Mouse (Mus musculus) neural tube, embryonic 15.5 days (tissue): ENCODE results near the gene Kirrel3. TPM values are rescaled to one million over a fixed set of nuclear protein-coding genes. Genes with fewer than 3 reads are reported as not detected.

ENCODE experiments used
- ATAC-seq: fragments of 200-750 bp; cut with Nextera tagmentation; 2 replicates; pipeline ENCODE4 v1.8.0; 2017; ENCODE audit warnings: mild to moderate bottlenecking, moderate TSS enrichment, moderate library complexity; ENCODE audit not compliant: low FRiP score
- H3K27ac ChIP-seq: fragments of 300-500 bp; sonication (generic); replicated peaks from 2 replicates; pipeline ENCODE4 v1.5.1; 2015; ENCODE audit warnings: mild to moderate bottlenecking, inconsistent platforms
- H3K27me3 ChIP-seq: fragments of 300-500 bp; sonication (generic); replicated peaks from 2 replicates; pipeline ENCODE4 v1.6.1; 2015; ENCODE audit warnings: inconsistent platforms
- H3K36me3 ChIP-seq: fragments of 300-500 bp; sonication (generic); 2 replicates; pipeline ENCODE4 v1.6.1; 2015; ENCODE audit warnings: inconsistent platforms
- H3K4me1 ChIP-seq: fragments of 300-500 bp; sonication (generic); 2 replicates; pipeline ENCODE4 v1.6.1; 2015; ENCODE audit warnings: inconsistent platforms
- H3K4me2 ChIP-seq: fragments of 300-500 bp; sonication (generic); 2 replicates; pipeline ENCODE4 v1.6.1; 2015; ENCODE audit warnings: inconsistent platforms, mild to moderate bottlenecking, moderate library complexity
- H3K4me3 ChIP-seq: fragments of 300-500 bp; sonication (generic); replicated peaks from 2 replicates; pipeline ENCODE4 v1.5.1; 2015; ENCODE audit warnings: mild to moderate bottlenecking, inconsistent platforms
- H3K9ac ChIP-seq: fragments of 300-500 bp; sonication (generic); replicated peaks from 2 replicates; pipeline ENCODE4 v1.6.1; 2015; ENCODE audit warnings: mild to moderate bottlenecking, inconsistent platforms
- H3K9me3 ChIP-seq: fragments of 300-500 bp; sonication (generic); replicated peaks from 2 replicates; pipeline ENCODE4 v1.6.1; 2016; ENCODE audit warnings: inconsistent platforms
- WGBS: fragments of 180-500 bp; shearing (Covaris S2); methylation state at CpG from one replicate; pipeline ENCODE4 v1.1.7; 2015; ENCODE audit warnings: mixed read lengths; 5-methylcytosine and 5-hydroxymethylcytosine counted together
- polyA plus RNA-seq: library from polyadenylated mRNA; unstranded; fragments of >200 nt; fragmentation: Nextera tagmentation; extraction: Ambion mirVana; gene quantifications from 2 replicates; pipeline ENCODE4 v1.2.1, GENCODE M21; 2015

The Kirrel3 gene
- polyA plus RNA-seq, 1 experiment from 2014 or later, result 43.7 TPM

DNA sequence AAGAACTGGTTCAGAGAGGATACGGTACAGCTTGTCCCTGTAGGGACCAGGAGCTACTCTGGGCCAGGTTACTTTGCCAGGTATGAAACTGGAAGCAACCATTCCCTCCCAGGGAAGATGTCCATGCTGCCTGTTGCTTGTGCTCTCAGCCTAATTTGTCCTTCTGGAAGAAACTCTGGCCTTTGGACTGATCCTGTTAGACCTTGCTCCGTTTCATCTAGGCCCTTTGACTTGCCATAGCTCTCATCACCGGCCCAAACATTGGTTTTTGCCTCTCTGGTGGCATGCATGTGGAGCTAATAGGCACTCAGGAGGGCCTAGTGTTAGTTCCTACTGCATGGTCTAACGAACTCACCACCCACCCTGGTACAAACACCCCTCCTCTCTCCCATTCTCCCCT is 88.2 kb downstream of the Kirrel3 start:
- Histone ChIP-seq H3K27ac (no peak overlapping the region), H3K4me3 (no peak overlapping the region), H3K9me3 (no peaks in the 10 kb centered on the region), H3K4me1 (peaks cover 4% of the 10 kb centered on the region), H3K36me3 (no peaks in the 10 kb centered on the region), H3K4me2 (no peak overlapping the region), H3K9ac (no peak overlapping the region), H3K27me3 (no peaks in the 10 kb centered on the region)
- ATAC-seq, result no peak
- 86% methylated on average over 4 of the region's 4 CpGs for whole genome bisulfite sequencing

GRCm38 (mm10) chr9:34574611-34575010 is 88.9 kb downstream of the Kirrel3 start:
- H3K27me3 ChIP-seq, result no peaks in the 10 kb centered on the region
- no peaks in the 10 kb centered on the region for H3K36me3 ChIP-seq
- WGBS, result 84% methylated on average over 6 of the region's 6 CpGs
- peaks cover 8% of the 10 kb centered on the region for H3K4me1 ChIP-seq
- H3K9ac ChIP-seq, result no peak overlapping the region
- H3K9me3 ChIP-seq, result no peaks in the 10 kb centered on the region
- no peak overlapping the region for H3K4me3 ChIP-seq
- H3K4me2 ChIP-seq, result no peak overlapping the region
- ATAC-seq, result no peak
- no peak overlapping the region for H3K27ac ChIP-seq

- H3K27ac ChIP-seq, result no peak overlapping the region
- WGBS, result 84% methylated on average over 6 of the region's 6 CpGs
- ATAC-seq, result no peak
- H3K36me3 ChIP-seq, result no peaks in the 10 kb centered on the region
- H3K4me1 ChIP-seq, result peaks cover 8% of the 10 kb centered on the region
- H3K4me2 ChIP-seq, result no peak overlapping the region
- H3K9ac ChIP-seq, result no peak overlapping the region
- H3K4me3 ChIP-seq, result no peak overlapping the region
- no peaks in the 10 kb centered on the region for H3K9me3 ChIP-seq
- no peaks in the 10 kb centered on the region for H3K27me3 ChIP-seq
Measured at GRCm38 (mm10) chr9:34579174-34579573, 93.5 kb downstream of the Kirrel3 start.

DNA sequence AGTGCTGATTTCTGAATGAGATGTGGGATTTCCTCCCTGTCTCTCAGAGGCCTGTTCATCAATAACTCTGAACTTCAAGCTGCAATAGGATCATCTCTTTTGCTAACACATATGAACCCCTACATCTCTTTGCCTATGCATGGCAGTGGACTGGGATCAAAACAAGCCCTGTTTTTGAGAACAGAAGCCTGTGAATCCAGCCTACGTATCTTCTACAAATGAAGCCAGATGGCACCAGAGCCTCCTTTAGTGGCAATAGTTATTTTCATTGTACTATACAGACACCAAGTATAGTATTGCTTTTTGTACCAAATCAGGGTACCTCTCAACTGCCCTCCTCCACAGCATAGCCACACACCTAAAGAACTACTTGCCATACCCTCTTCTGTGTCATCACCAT is 94.4 kb downstream of the Kirrel3 start:
- H3K4me3 ChIP-seq, result no peak overlapping the region

DNA sequence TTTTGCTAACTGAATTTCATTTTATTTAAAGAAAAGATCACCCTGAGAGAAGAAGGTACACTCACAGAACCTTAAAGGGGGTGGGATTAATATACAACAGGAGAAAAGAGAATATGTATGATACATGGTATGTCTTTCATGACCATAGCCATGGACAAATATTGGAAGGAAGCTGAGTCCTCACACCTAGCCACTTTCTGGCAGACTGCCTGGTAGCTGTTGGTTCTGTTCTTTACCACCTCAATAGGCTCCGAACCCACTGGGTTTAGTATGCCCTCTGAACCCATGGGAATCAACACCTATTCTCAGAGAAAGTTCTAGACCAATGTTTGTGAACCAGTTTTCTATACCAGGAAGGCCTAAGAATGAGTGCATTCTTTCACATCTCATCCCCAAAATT is 96.8 kb downstream of the Kirrel3 start:
- no peaks in the 10 kb centered on the region for H3K9me3 ChIP-seq
- WGBS, result 91% methylated on average over 1 of the region's 1 CpGs
- ATAC-seq, result no peak
- no peaks in the 10 kb centered on the region for H3K36me3 ChIP-seq
- no peak overlapping the region for H3K4me3 ChIP-seq
- H3K27me3 ChIP-seq, result no peaks in the 10 kb centered on the region
- H3K4me2 ChIP-seq, result no peak overlapping the region
- peaks cover 11% of the 10 kb centered on the region for H3K4me1 ChIP-seq
- no peak overlapping the region for H3K9ac ChIP-seq
- H3K27ac ChIP-seq, result no peak overlapping the region

More for the DNA sequence above, 94.4 kb downstream of the Kirrel3 start:
- H3K4me1 ChIP-seq, result peaks cover 8% of the 10 kb centered on the region
- no peaks in the 10 kb centered on the region for H3K27me3 ChIP-seq
- no peak overlapping the region for H3K4me2 ChIP-seq
- H3K36me3 ChIP-seq, result no peaks in the 10 kb centered on the region
- no peaks in the 10 kb centered on the region for H3K9me3 ChIP-seq
- no peak overlapping the region for H3K9ac ChIP-seq
- H3K27ac ChIP-seq, result no peak overlapping the region
- no peak for ATAC-seq
- 70% methylated on average over 1 of the region's 1 CpGs for WGBS

DNA sequence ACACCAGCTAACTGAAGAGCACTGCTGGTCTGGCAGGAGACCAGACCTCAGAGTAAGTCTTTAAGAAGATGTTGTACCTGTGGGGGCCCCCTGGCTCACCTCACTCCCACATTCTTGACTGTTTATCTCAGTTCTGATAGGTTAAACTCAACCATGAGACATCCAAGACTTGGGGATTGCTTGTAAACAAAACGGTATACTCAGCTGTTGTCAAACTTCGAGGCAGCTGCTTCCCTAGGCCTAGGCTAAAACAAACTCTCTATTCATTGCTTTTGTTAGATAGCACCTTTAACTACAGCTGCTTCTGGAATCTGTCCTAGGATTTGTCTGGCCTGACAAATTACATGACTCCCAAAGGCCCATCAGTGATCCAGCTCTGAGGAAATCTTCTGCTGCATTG is 99.8 kb downstream of the Kirrel3 start:
- Histone ChIP-seq H3K9ac (no peak overlapping the region), H3K27me3 (no peaks in the 10 kb centered on the region), H3K4me1 (peaks cover 9% of the 10 kb centered on the region), H3K4me3 (no peak overlapping the region), H3K36me3 (no peaks in the 10 kb centered on the region), H3K4me2 (no peak overlapping the region), H3K27ac (no peak overlapping the region), H3K9me3 (no peaks in the 10 kb centered on the region)
- no peak for ATAC-seq
- WGBS, result 29% methylated on average over 2 of the region's 2 CpGs

GRCm38 (mm10) chr9:34586080-34586479 is 100.4 kb downstream of the Kirrel3 start:
- Histone ChIP-seq H3K27me3 (no peaks in the 10 kb centered on the region), H3K27ac (no peak overlapping the region; the same call in 1 of the 2 replicates), H3K36me3 (no peaks in the 10 kb centered on the region), H3K9me3 (no peaks in the 10 kb centered on the region), H3K9ac (no peak overlapping the region), H3K4me1 (peaks cover 9% of the 10 kb centered on the region), H3K4me2 (no peak overlapping the region), H3K4me3 (no peak overlapping the region)
- 37% methylated on average over 2 of the region's 2 CpGs for WGBS
- ATAC-seq, result no peak

DNA sequence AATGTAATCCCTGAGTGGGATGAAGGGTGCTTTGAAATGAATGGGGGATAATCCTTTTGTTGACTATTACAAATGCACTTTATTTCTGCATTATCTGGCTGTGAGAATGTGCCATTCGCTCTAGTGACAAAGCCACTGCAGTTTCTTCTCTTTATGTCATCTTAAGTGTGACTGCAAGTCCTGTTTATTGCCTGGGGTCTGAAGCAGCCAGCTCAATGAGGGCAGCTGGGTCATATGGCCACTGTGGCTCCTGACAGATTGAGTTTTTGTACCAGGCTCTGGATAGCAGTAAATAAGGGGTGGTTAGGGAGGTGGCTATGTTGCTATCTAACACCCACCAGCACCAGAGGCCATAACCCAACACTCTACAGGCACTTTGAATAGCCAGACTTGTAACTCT is 104.1 kb downstream of the Kirrel3 start:
- no peak for ATAC-seq
- no peak overlapping the region for H3K4me3 ChIP-seq
- H3K9ac ChIP-seq, result no peak overlapping the region
- H3K9me3 ChIP-seq, result no peaks in the 10 kb centered on the region
- no peak overlapping the region for H3K4me2 ChIP-seq
- no peaks in the 10 kb centered on the region for H3K27me3 ChIP-seq
- no peak overlapping the region for H3K27ac ChIP-seq
- WGBS, result 38% methylated on average over 1 of the region's 1 CpGs
- peaks cover 20% of the 10 kb centered on the region for H3K4me1 ChIP-seq
- H3K36me3 ChIP-seq, result no peaks in the 10 kb centered on the region

GRCm38 (mm10) chr9:34592073-34592610 is 106.4 kb downstream of the Kirrel3 start:
- ATAC-seq, result peak; percentile 71; the same call in 1 of the 2 replicates
- H3K9ac ChIP-seq, result no peak overlapping the region
- no peak overlapping the region for H3K4me3 ChIP-seq
- H3K27ac ChIP-seq, result peak overlapping the region; percentile 54; the same call in 1 of the 2 replicates
- no peaks in the 10 kb centered on the region for H3K36me3 ChIP-seq
- no peaks in the 10 kb centered on the region for H3K9me3 ChIP-seq
- H3K4me1 ChIP-seq, result peaks cover 16% of the 10 kb centered on the region
- no peaks in the 10 kb centered on the region for H3K27me3 ChIP-seq
- H3K4me2 ChIP-seq, result no peak overlapping the region
- WGBS, result 37% methylated on average over 3 of the region's 3 CpGs

DNA sequence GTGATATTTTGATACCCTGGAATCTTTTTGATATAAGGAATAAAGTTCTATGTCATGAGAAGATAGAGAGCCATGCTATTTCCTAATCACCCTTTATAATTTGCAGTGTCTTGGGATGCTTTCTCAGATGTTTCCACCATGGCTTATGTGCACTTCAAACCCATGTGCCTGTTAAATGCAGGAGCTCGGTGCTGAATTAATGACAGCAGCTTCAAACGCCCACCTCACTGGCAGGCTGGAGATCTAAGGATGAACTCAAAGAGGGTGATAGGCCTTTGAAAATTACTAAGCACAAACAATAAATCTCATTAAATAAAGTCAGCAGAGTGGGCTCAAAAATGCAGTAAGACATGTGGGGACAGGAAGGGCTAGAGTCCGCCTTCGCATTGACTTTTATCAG is 108.2 kb downstream of the Kirrel3 start:
- no peak for ATAC-seq
- no peaks in the 10 kb centered on the region for H3K27me3 ChIP-seq
- no peaks in the 10 kb centered on the region for H3K36me3 ChIP-seq
- H3K27ac ChIP-seq, result no peak overlapping the region
- peaks cover 12% of the 10 kb centered on the region for H3K4me1 ChIP-seq
- H3K4me2 ChIP-seq, result no peak overlapping the region
- H3K9me3 ChIP-seq, result no peaks in the 10 kb centered on the region
- no peak overlapping the region for H3K9ac ChIP-seq
- WGBS, result 86% methylated on average over 4 of the region's 4 CpGs
- no peak overlapping the region for H3K4me3 ChIP-seq

DNA sequence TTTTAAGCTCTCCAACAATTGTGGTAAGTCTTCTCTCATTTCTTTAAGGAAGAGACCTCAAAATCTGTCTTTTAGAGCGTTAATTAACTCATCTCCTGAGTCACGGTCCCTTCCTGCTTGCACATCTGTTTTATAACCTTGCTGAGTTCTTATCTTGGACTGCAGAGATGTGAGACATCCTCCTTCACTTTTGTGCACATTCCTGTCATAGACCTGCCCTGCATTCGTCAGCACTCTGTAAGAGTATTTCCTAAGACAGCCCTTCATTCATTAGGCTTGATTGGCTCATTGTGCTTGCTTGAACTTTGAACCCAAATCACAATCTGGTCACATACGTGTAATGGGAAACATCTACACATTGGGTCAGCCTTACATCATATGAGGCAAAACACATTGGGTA is 114.6 kb downstream of the Kirrel3 start:
- Histone ChIP-seq H3K4me3 (no peak overlapping the region), H3K27me3 (no peaks in the 10 kb centered on the region), H3K4me2 (no peak overlapping the region), H3K4me1 (peaks cover 9% of the 10 kb centered on the region; the same call in 1 of the 2 replicates), H3K9me3 (no peaks in the 10 kb centered on the region), H3K27ac (no peak overlapping the region), H3K9ac (no peak overlapping the region), H3K36me3 (no peaks in the 10 kb centered on the region)
- no peak for ATAC-seq
- WGBS, result 79% methylated on average over 4 of the region's 4 CpGs

GRCm38 (mm10) chr9:34603750-34604149 is 118.1 kb downstream of the Kirrel3 start:
- no peaks in the 10 kb centered on the region for H3K27me3 ChIP-seq
- H3K27ac ChIP-seq, result no peak overlapping the region
- H3K9me3 ChIP-seq, result no peaks in the 10 kb centered on the region
- H3K9ac ChIP-seq, result no peak overlapping the region
- no peak overlapping the region for H3K4me2 ChIP-seq
- H3K4me1 ChIP-seq, result peaks cover 14% of the 10 kb centered on the region; the same call in 1 of the 2 replicates
- H3K4me3 ChIP-seq, result no peak overlapping the region
- no peaks in the 10 kb centered on the region for H3K36me3 ChIP-seq
- 75% methylated on average over 7 of the region's 7 CpGs for WGBS
- ATAC-seq, result no peak
